Mouse (Mus musculus) erythroblast, embryonic 14.5 days (primary cell): ENCODE measurements around the gene Mep1a.

ENCODE experiments used
- GATA1 ChIP-seq: IDR thresholded peaks from 2 replicates; pipeline ENCODE4 v1.6.1; 2012; ENCODE audit warnings: low read length, inconsistent platforms, mixed read lengths
- TAL1 ChIP-seq: IDR thresholded peaks from 3 replicates; pipeline ENCODE4 v1.6.1; 2012; ENCODE audit warnings: low read length, inconsistent platforms, mixed read lengths

- no peak for TF ChIP-seq GATA1
- TF ChIP-seq TAL1 = no peak
These were observed 2.1 kb downstream of the Mep1a start for GRCm38 (mm10) chr17:43500513-43500912.
